ENCODE assay signal across 12 mouse cellular contexts in genomic region chr3:133965322-133965721, GRCm38 (mm10).
"Had no signal": no experiment of that assay in that cellular context is flagged by ENCODE, and none has a peak within 500 bp of the region (broad histone marks: within the 10 kb centered on the region; RNA-seq: fewer than 3 reads in every experiment).

No protein-coding gene starts in this region.

- DNase-seq: retina, postnatal 1 day; right cerebral cortex, adult 18-20 months; right cerebral cortex, postnatal 14 days; right cerebral cortex, postnatal 25 days; right cerebral cortex, postnatal 4 days; spleen, adult 18-20 months; thymus, adult 18-20 months; thymus, adult 2 months; thymus, postnatal 14 days; thymus, postnatal 25 days; thymus, postnatal 36 days; thymus, postnatal 4 days had no signal
